8 mouse cellular contexts compared by ENCODE assay signal in the genomic region with DNA sequence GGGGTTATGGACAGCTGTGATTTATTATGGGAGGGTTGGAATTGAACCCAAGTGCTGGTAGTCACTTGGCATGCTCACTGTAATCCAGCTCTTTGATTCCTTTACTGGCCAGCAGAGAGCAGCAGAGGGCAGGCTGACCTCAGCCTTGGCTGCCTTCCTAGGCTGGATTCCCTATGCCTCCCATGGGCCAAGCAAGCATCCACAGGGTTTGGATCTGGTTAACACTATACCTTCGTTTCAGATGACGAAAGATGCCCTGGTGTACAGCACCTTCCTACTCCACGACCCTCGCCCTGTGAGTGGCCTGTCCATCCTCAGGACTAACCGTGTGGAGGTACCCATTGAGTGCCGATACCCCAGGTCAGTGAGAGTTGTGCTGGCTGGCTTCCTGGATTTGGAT. TPM values are rescaled to one million over a fixed set of nuclear protein-coding genes. Genes with fewer than 3 reads are reported as not detected.
A peak's percentile ranks its signal among the peaks of the same experiment; 100 is the strongest.
DNase-seq lines count a peak whose midpoint lies in the region; TF ChIP-seq lines count a peak whose summit lies in the region.

No protein-coding gene starts in this region.

- peaks cover 3% of the 10 kb centered on the region for H3K27me3 ChIP-seq in CH12.LX (replicated peaks)

- TF ChIP-seq RAD21 in CH12.LX (IDR thresholded peaks at IDR 0.05; ENCODE audit: low read depth, low read length), result peak; percentile 84

- peaks cover 0 to 4% of the 10 kb centered on the region in 2 experiments; a peak in 1 of 4 replicates for H3K4me1 ChIP-seq in CH12.LX (ENCODE audit: control insufficient read depth in 1 of 2, insufficient read depth in 2 of 2)
- H3K4me1 ChIP-seq in brown adipose tissue, adult 24 weeks (ENCODE audit: control insufficient read depth, insufficient read depth, insufficient read length, low read length), result no peaks in the 10 kb centered on the region

- no peaks in the 10 kb centered on the region for H3K9me3 ChIP-seq in CH12.LX (replicated peaks; ENCODE audit: low read length)

- H3K4me2 ChIP-seq in CH12.LX (ENCODE audit: insufficient read depth, low read depth, poor library complexity, severe bottlenecking), result no peak overlapping the region

- H3K36me3 ChIP-seq in CH12.LX (replicated peaks in 1 of 2; ENCODE audit: control insufficient read depth in 1 of 2, insufficient read depth in 1 of 2, low read length in 1 of 2), result no peaks in the 10 kb centered on the region

- H3K9ac ChIP-seq in CH12.LX (ENCODE audit: insufficient read depth, low read depth), result no peak overlapping the region

- no peak overlapping the region for H3K4me3 ChIP-seq in CH12.LX (replicated peaks in 1 of 3; ENCODE audit: low read depth in 2 of 3, low read length in 2 of 3, poor library complexity in 1 of 3)
- H3K4me3 ChIP-seq in brown adipose tissue, adult 24 weeks (ENCODE audit: insufficient read depth, low read depth, low read length), result peak overlapping the region; percentile 46

- H3K79me2 ChIP-seq in CH12.LX (replicated peaks; ENCODE audit: control insufficient read depth, extremely low read depth, insufficient read depth, poor library complexity, severe bottlenecking), result no peaks in the 10 kb centered on the region

- DNase-seq in layer of hippocampus, postnatal 10 days (ENCODE audit: low spot score in 2 of 2), result peak; percentile 59 to 68
- DNase-seq in layer of hippocampus, adult 8-10 months (ENCODE audit: low spot score in 2 of 2), result no peak
- DNase-seq in CH12.LX (ENCODE audit: extremely low read depth), result peak; percentile 54
- peak; percentile 78 for DNase-seq in gastrocnemius, adult 18-20 months (ENCODE audit: low spot score)
- DNase-seq in kidney, adult 18-20 months, result peak; percentile 72
- peak; percentile 73 for DNase-seq in lung, postnatal 36 days
- DNase-seq in spleen, postnatal 4 days (ENCODE audit: low spot score in 2 of 2), result no peak

- in situ Hi-C loops in CH12.LX (cut with MboI; ENCODE audit: low pct_ligation_motif_present, low pct_unique_long_range_greater_than_20kb, low sequenced_read_pairs), result loop anchor here (5.0 to 10.0 kb wide), 2 partner anchors 75 to 192 kb away; partner anchors contain the start of gene Orai2

- TF ChIP-seq CTCF in CH12.LX (conservative IDR thresholded peaks at IDR 0.05 in 1 of 2, IDR thresholded peaks at IDR 0.05 in 1 of 2; ENCODE audit: low read depth in 2 of 2, low read length in 2 of 2), result peak; percentile 83 to 93

- no peak overlapping the region for H3K27ac ChIP-seq in CH12.LX (ENCODE audit: insufficient read depth, low read depth)
- peak overlapping the region; percentile 42; the same call in 1 of the 2 replicates for H3K27ac ChIP-seq in brown adipose tissue, adult 24 weeks (replicated peaks; ENCODE audit: low read depth, low read length)

- dilution Hi-C loops in CH12.LX (cut with MboI; ENCODE audit: extremely low pct_ligation_motif_present, extremely low pct_unique_long_range_greater_than_20kb, low sequenced_read_pairs), result no loop called here

- TF ChIP-seq POLR2A in CH12.LX (IDR thresholded peaks at IDR 0.05; ENCODE audit: low read depth, low read length), result no peak

- TF ChIP-seq EP300 in CH12.LX (IDR thresholded peaks at IDR 0.05; ENCODE audit: low read length), result no peak

TF ChIP-seq in CH12.LX, 34 proteins besides CTCF, POLR2A, EP300 and RAD21:
- TF ChIP-seq ZC3H11A (IDR thresholded peaks at IDR 0.05; ENCODE audit: low read depth, low read length) (peak; percentile 72), NRF1 (IDR thresholded peaks at IDR 0.05; ENCODE audit: low read depth, low read length) (peak; percentile 23; the same call in 1 of the 2 replicates), SMC3 (IDR thresholded peaks at IDR 0.05; ENCODE audit: low read depth, low read length) (peak; percentile 96), MYC (IDR thresholded peaks at IDR 0.05; ENCODE audit: low read depth, low read length) (no peak), SIN3A (IDR thresholded peaks at IDR 0.05; ENCODE audit: low read length) (no peak)

RNA-seq across cellular contexts. Expression of gene Zp3, which starts 2.5 kb away (rescaled TPM):
- not detected for total RNA-seq in layer of hippocampus, postnatal 10 days (2021)
- not detected for total RNA-seq in layer of hippocampus, adult 8-10 months (2022)
- total RNA-seq in CH12.LX (2012; rRNA removed) (0.13 TPM in 1 of 2 replicates, not detected in the other), CH12.LX (2014; rRNA removed) (not detected in 2 replicates)
- polyA plus RNA-seq in CH12.LX (2012; ENCODE audit: insufficient read length, low read depth), result not detected in 2 replicates
- not detected in 2 replicates for polyA plus RNA-seq in brown adipose tissue, adult 24 weeks (2012; ENCODE audit: insufficient read depth, insufficient read length, missing spikeins)
- total RNA-seq in gastrocnemius, adult 18-20 months (2021), result not detected

RNA-seq across cellular contexts. Expression of gene Ssc4d, which starts 8.1 kb away (rescaled TPM):
- total RNA-seq in layer of hippocampus, postnatal 10 days (2021), result 1 to 10 TPM; 2.1 to 2.3 TPM
- 1 to 10 TPM in 2 of 4 experiments, under 1 TPM in 2; 0.76 to 1.7 (median 0.99) TPM for total RNA-seq in layer of hippocampus, adult 8-10 months (2022)
- total RNA-seq in CH12.LX (2012; rRNA removed) (1.7 and 2.0 TPM in 2 replicates), CH12.LX (2014; rRNA removed) (1.8 and 2.9 TPM in 2 replicates)
- polyA plus RNA-seq in CH12.LX (2012; ENCODE audit: insufficient read length, low read depth), result 1.8 and 1.9 TPM in 2 replicates
- polyA plus RNA-seq in brown adipose tissue, adult 24 weeks (2012; ENCODE audit: insufficient read depth, insufficient read length, missing spikeins), result 2.9 and 6.7 TPM in 2 replicates
- under 1 TPM; 0.57 to 0.95 TPM for total RNA-seq in gastrocnemius, adult 18-20 months (2021)

RNA-seq across cellular contexts. Expression of gene Dtx2, which starts 12.2 kb away (rescaled TPM):
- total RNA-seq in layer of hippocampus, postnatal 10 days (2021), result 10 to 100 TPM; 10.0 to 12.4 TPM
- total RNA-seq in layer of hippocampus, adult 8-10 months (2022), result 10 to 100 TPM in 2 of 4 experiments, 1 to 10 TPM in 2; 8.3 to 11.1 (median 9.8) TPM
- 20.4 and 22.0 TPM in 2 replicates for total RNA-seq in CH12.LX (2012; rRNA removed)
- total RNA-seq in CH12.LX (2014; rRNA removed), result 14.0 and 16.0 TPM in 2 replicates
- 35.1 and 43.7 TPM in 2 replicates for polyA plus RNA-seq in CH12.LX (2012; ENCODE audit: insufficient read length, low read depth)
- polyA plus RNA-seq in brown adipose tissue, adult 24 weeks (2012; ENCODE audit: insufficient read depth, insufficient read length, missing spikeins), result 16.2 and 18.3 TPM in 2 replicates
- total RNA-seq in gastrocnemius, adult 18-20 months (2021), result 1 to 10 TPM; 7.4 to 7.6 TPM

RNA-seq across cellular contexts. Expression of gene Ywhag, which starts 48.0 kb away (rescaled TPM):
- 1,000 to 10,000 TPM; 1,571 to 1,708 TPM for total RNA-seq in layer of hippocampus, postnatal 10 days (2021)
- total RNA-seq in layer of hippocampus, adult 8-10 months (2022), result 1,000 to 10,000 TPM; 1,040 to 1,170 (median 1,116) TPM
- total RNA-seq in CH12.LX (2012; rRNA removed), result 77.3 and 89.2 TPM in 2 replicates
- 46.4 and 55.3 TPM in 2 replicates for total RNA-seq in CH12.LX (2014; rRNA removed)
- 233 and 239 TPM in 2 replicates for polyA plus RNA-seq in CH12.LX (2012; ENCODE audit: insufficient read length, low read depth)
- polyA plus RNA-seq in brown adipose tissue, adult 24 weeks (2012; ENCODE audit: insufficient read depth, insufficient read length, missing spikeins), result 499 and 545 TPM in 2 replicates
- 100 to 1,000 TPM; 288 to 326 TPM for total RNA-seq in gastrocnemius, adult 18-20 months (2021)

RNA-seq across cellular contexts. Expression of gene Upk3b, which starts 55.9 kb away (rescaled TPM):
- not detected for total RNA-seq in layer of hippocampus, postnatal 10 days (2021)
- not detected for total RNA-seq in layer of hippocampus, adult 8-10 months (2022)
- total RNA-seq in CH12.LX (2012; rRNA removed) (not detected in 2 replicates), CH12.LX (2014; rRNA removed) (not detected in 2 replicates)
- polyA plus RNA-seq in CH12.LX (2012; ENCODE audit: insufficient read length, low read depth), result 0.09 TPM in 1 of 2 replicates, not detected in the other
- not detected in 2 replicates for polyA plus RNA-seq in brown adipose tissue, adult 24 weeks (2012; ENCODE audit: insufficient read depth, insufficient read length, missing spikeins)
- total RNA-seq in gastrocnemius, adult 18-20 months (2021), result under 1 TPM in 1 of 2 experiments, not detected in 1; 0.07 TPM

Comparison
In these comparisons a context has a peak if more than half of its experiments do, and no peak if none do; other contexts are left out.
1. DNase-seq: peak in layer of hippocampus, postnatal 10 days (2 of 2), CH12.LX (single experiment), gastrocnemius, adult 18-20 months (single experiment), kidney, adult 18-20 months (single experiment) and lung, postnatal 36 days (single experiment); none in layer of hippocampus, adult 8-10 months (0 of 2) and spleen, postnatal 4 days (0 of 2).